Mouse (Mus musculus) midbrain, embryonic 16.5 days (tissue): Measurements from ENCODE around the gene Glis2. TPM values are rescaled to one million over a fixed set of nuclear protein-coding genes. Genes with fewer than 3 reads are reported as not detected.
A peak's percentile ranks its signal among the peaks of the same experiment; 100 is the strongest.

Experiments
- ATAC-seq: fragments of 200-750 bp; cut with Nextera tagmentation; 2 replicates; pipeline ENCODE4 v1.8.0; 2017; ENCODE audit warnings: moderate TSS enrichment
- H3K27ac ChIP-seq: fragments of 300-500 bp; sonication (generic); 2 replicates; pipeline ENCODE4 v1.5.1; 2014; ENCODE audit warnings: mild to moderate bottlenecking, low read length, mixed read lengths
- H3K27me3 ChIP-seq: fragments of 300-500 bp; sonication (generic); 2 replicates; pipeline ENCODE4 v1.6.1; 2014; ENCODE audit warnings: low read depth, low read length, mixed read lengths; ENCODE audit not compliant: control insufficient read depth, insufficient read depth
- H3K36me3 ChIP-seq: fragments of 300-500 bp; sonication (generic); 2 replicates; pipeline ENCODE4 v1.6.1; 2014; ENCODE audit warnings: mild to moderate bottlenecking, low read length, moderate library complexity, mixed read lengths; ENCODE audit not compliant: control insufficient read depth, insufficient read depth
- H3K4me1 ChIP-seq: fragments of 300-500 bp; sonication (generic); 2 replicates; pipeline ENCODE4 v1.6.1; 2014; ENCODE audit warnings: mild to moderate bottlenecking, low read length, mixed read lengths; ENCODE audit not compliant: control insufficient read depth, insufficient read depth
- H3K4me2 ChIP-seq: fragments of 300-500 bp; sonication (generic); 2 replicates; pipeline ENCODE4 v1.6.1; 2014; ENCODE audit warnings: mild to moderate bottlenecking, low read length, mixed read lengths
- H3K4me3 ChIP-seq: fragments of 300-500 bp; sonication (generic); 2 replicates; pipeline ENCODE4 v1.5.1; 2014; ENCODE audit warnings: low read depth, mild to moderate bottlenecking, low read length, moderate library complexity, mixed read lengths
- H3K9ac ChIP-seq: fragments of 300-500 bp; sonication (generic); 2 replicates; pipeline ENCODE4 v1.6.1; 2014; ENCODE audit warnings: low read depth, low read length, mixed read lengths
- H3K9me3 ChIP-seq: fragments of 300-500 bp; sonication (generic); replicated peaks from 2 replicates; pipeline ENCODE4 v1.6.1; 2014; ENCODE audit warnings: mild to moderate bottlenecking, low read length, mixed read lengths; ENCODE audit not compliant: control insufficient read depth, poor library complexity, severe bottlenecking
- WGBS: fragments of 180-500 bp; shearing (Covaris S2); extraction: QIAGEN DNeasy Blood & Tissue Kit; methylation state at CpG from one replicate; pipeline ENCODE4 v1.1.7; 2014; 5-methylcytosine and 5-hydroxymethylcytosine counted together
- polyA plus RNA-seq: library from polyadenylated mRNA; unstranded; fragments of >200 nt; fragmentation: Nextera tagmentation; extraction: Ambion mirVana; gene quantifications from 2 replicates; pipeline ENCODE4 v1.2.1, GENCODE M21; 2015

Gene Glis2
- polyA plus RNA-seq, 1 experiment from 2014 or later = 13.0 TPM

DNA sequence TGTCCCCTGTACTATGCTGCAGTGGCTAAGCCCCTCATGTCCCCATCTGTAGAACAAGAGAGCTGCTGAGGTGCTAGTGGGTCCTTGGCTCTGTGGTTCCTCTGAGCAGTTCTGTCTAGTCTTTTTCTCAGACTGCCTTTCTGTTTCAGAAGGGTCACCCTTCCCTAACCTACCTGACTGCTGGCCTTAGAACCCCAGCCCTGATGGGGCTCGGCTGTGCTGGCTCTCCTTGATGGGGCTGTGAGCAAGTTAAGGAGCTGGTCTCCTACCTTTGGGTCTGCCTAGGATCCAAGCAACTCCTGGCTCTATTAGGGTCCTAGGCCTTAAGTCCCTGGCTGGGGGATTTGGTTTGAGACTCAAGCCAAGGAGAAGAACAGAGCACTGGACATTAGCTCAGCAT lies 20.8 kb downstream of the Glis2 start:
- ATAC-seq = no peak
- H3K4me1 ChIP-seq = no peaks in the 10 kb centered on the region
- H3K4me3 ChIP-seq = no peak overlapping the region
- H3K27me3 ChIP-seq = no peaks in the 10 kb centered on the region
- H3K9ac ChIP-seq = no peak overlapping the region
- H3K4me2 ChIP-seq = no peak overlapping the region
- H3K9me3 ChIP-seq = no peaks in the 10 kb centered on the region
- WGBS = 88% methylated on average over 1 of the region's 1 CpGs
- peaks cover 28% of the 10 kb centered on the region for H3K36me3 ChIP-seq
- H3K27ac ChIP-seq = no peak overlapping the region

DNA sequence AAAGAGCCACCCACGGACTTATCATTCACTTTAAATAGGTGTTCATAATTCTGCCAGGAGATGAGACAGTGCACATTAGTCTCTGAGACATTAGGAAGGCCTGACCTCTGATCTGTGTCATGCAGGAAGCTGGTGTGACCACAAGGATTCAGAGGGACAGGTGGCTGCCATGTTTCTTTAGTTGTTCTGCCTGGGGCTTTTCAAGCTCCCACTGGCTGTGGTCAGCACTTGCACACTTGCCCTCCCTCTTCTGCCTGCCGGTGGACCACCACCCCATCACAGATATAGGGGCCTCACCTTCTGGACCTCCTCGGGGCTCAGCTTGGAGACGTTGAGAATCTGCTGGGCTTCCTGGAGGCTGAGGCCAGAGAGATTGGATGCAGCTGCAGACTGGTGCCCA lies 22.3 kb downstream of the Glis2 start:
- no peak overlapping the region for H3K4me2 ChIP-seq
- ATAC-seq = no peak
- no peak overlapping the region for H3K4me3 ChIP-seq
- H3K9ac ChIP-seq = no peak overlapping the region
- WGBS = 78% methylated on average over 4 of the region's 4 CpGs
- H3K9me3 ChIP-seq = no peaks in the 10 kb centered on the region
- no peaks in the 10 kb centered on the region for H3K4me1 ChIP-seq
- peaks cover 22% of the 10 kb centered on the region for H3K36me3 ChIP-seq
- H3K27me3 ChIP-seq = no peaks in the 10 kb centered on the region
- no peak overlapping the region for H3K27ac ChIP-seq

DNA sequence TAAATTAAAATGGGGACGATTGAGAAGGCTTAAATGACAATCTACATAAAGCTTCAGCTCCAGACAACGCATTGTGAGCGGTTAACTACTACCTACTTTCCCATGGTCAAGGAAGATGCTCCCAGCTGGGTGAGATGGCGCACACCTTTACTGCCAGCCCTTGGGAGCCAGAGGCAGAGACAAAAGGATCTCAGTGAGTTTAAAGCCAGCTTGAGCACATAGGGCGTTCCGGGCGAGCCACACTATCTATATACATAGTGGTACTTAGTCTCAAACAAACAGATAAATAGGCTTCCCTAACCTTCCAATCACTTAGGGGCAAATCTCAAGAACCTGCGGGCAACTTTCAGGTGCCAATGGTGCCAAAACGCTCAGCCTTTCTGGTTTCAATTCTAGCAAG lies 29.6 kb downstream of the Glis2 start:
- H3K9ac ChIP-seq = peak overlapping the region; percentile 92

DNA sequence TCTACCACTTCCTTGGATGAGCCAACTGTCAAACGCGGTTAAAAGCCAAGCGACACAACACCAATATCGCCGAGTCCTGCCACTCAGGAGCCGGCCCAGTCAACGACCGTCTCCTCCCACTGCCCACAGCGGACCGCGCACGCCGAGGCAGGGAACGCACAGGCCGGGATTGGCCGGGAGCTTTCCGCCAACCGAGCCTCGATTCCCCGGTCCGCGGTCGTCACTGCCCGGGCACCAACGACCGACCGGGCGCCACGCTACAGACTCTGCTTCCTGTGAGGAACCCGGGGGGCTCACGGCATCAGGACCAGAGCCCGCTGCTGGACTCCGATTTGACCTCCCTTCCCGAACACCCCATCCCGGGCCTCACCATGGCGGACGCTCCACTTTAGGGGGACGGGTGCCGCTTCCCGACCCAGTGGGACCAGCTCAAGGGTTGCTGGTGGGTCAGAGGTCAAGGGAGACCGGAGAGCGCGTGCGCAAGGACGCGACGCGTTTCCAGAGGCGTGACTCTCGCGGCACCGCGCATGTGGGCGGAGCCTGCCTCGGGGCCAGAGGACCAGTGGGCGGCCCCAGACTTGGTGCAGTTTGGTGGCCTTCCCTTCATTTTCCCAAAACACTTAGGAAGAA lies 30.1 kb downstream of the Glis2 start, which contains the start of gene Pam16:
TSS of gene Pam16 (minus strand) at position 508 of the 630 bp plus-strand sequence.
- Histone ChIP-seq H3K4me3 (peak within 1 kb of the TSS; percentile 74), H3K27me3 (no peaks in the 10 kb centered on the region), H3K36me3 (0 out of 2 replicates have a peak, but pooled peaks cover 3% of the 10 kb centered on the region), H3K9me3 (no peaks in the 10 kb centered on the region), H3K4me2 (peak within 1 kb of the TSS; percentile 78), H3K4me1 (peaks cover 13% of the 10 kb centered on the region), H3K9ac (peak within 1 kb of the TSS; percentile 92), H3K27ac (peak within 1 kb of the TSS; percentile 85)
- under 1% methylated on average over 56 of the region's 56 CpGs for WGBS
- ATAC-seq = peak; percentile 88

More for the DNA sequence above, 29.6 kb downstream of the Glis2 start:
- ATAC-seq = 0 out of 2 replicates have a peak, but pooled peaks have one; percentile 26
- Histone ChIP-seq H3K36me3 (0 out of 2 replicates have a peak, but pooled peaks cover 3% of the 10 kb centered on the region), H3K4me2 (peak overlapping the region; percentile 78), H3K9me3 (no peaks in the 10 kb centered on the region), H3K4me1 (peaks cover 13% of the 10 kb centered on the region), H3K27me3 (no peaks in the 10 kb centered on the region), H3K27ac (peak overlapping the region; percentile 85), H3K4me3 (peak overlapping the region; percentile 74)
- WGBS = 8% methylated on average over 9 of the region's 9 CpGs

DNA sequence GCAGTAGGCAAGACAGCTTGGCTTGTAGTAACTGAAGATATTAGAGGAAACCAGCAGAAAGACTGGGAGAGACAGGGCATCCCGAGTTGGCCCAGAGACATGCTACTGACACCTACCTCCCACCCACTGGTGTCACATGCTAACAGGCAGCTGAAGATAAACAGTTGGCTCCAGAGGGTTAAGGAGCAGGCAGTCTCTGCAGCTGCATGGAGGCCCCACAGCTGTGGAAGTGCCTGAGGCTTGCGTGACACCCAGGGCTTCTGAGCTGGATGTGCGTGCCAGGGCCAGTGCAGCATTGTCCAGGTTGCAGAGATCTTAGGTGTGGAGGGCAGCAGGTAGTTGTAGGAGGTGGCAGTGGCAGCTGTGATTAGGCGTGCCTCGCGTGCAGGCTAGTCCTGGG lies 32.6 kb downstream of the Glis2 start:
- Histone ChIP-seq H3K4me3 (no peak overlapping the region), H3K27me3 (no peaks in the 10 kb centered on the region), H3K4me2 (no peak overlapping the region), H3K9ac (no peak overlapping the region), H3K36me3 (0 out of 2 replicates have a peak, but pooled peaks cover 3% of the 10 kb centered on the region), H3K27ac (no peak overlapping the region), H3K9me3 (no peaks in the 10 kb centered on the region), H3K4me1 (peaks cover 13% of the 10 kb centered on the region)
- ATAC-seq = no peak
- 87% methylated on average over 6 of the region's 6 CpGs for WGBS

DNA sequence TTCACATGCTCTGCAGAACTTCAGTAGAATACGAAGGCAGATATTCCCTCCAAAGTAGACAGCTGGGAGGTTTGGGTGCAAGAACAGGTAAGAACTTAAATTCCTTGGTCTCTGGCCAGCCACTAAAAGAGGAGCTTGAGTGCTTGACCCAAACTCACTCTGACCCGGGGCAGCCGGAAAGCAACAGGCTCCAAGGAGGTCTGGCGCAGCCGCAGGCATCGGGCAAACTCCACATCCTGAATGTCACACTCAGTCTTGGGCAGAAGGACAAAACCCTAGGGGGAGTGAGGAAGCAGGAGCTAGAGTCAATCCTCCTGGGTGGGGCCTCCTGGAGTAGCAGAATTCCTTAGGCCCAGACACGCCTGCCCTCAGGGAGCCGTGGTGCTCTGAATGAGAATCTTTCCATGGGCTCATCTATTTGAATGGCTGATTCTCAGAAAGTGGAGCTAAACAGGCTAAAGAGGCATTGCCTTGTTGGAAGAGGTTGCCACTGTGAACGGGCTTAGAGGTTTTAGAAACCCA lies 34.4 kb downstream of the Glis2 start:
- H3K9ac ChIP-seq = no peak overlapping the region
- H3K4me1 ChIP-seq = no peaks in the 10 kb centered on the region; the same call in 1 of the 2 replicates
- H3K27ac ChIP-seq = no peak overlapping the region
- H3K36me3 ChIP-seq = peaks cover 3% of the 10 kb centered on the region; the same call in 1 of the 2 replicates
- H3K4me2 ChIP-seq = no peak overlapping the region
- WGBS = 93% methylated on average over 9 of the region's 9 CpGs
- H3K27me3 ChIP-seq = no peaks in the 10 kb centered on the region
- no peaks in the 10 kb centered on the region for H3K9me3 ChIP-seq
- ATAC-seq = no peak
- H3K4me3 ChIP-seq = no peak overlapping the region

DNA sequence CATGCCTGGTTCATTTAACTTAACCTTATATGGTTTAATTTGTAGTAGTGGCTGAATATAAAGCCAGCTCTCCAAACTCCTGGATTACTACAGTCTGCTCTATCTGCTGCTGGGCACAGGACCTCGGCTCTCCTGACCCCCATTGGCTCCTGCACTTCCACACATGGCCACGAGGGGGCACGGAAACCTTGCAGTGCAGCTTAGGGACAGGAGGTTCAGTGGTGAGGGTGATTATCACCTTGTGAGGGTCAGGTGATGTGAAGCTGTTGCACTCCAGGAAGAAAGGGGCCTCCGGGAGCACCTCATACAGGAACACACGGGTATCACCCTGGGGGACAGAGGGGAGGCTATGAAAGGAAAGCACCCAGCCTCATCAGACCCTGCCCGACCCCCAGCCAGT lies 35.4 kb downstream of the Glis2 start:
- no peaks in the 10 kb centered on the region for H3K9me3 ChIP-seq
- H3K4me1 ChIP-seq = no peaks in the 10 kb centered on the region
- H3K4me2 ChIP-seq = no peak overlapping the region
- WGBS = 20% methylated on average over 6 of the region's 6 CpGs
- no peaks in the 10 kb centered on the region for H3K27me3 ChIP-seq
- no peak overlapping the region for H3K27ac ChIP-seq
- peaks cover 7% of the 10 kb centered on the region for H3K36me3 ChIP-seq
- no peak overlapping the region for H3K9ac ChIP-seq
- ATAC-seq = no peak
- H3K4me3 ChIP-seq = no peak overlapping the region

DNA sequence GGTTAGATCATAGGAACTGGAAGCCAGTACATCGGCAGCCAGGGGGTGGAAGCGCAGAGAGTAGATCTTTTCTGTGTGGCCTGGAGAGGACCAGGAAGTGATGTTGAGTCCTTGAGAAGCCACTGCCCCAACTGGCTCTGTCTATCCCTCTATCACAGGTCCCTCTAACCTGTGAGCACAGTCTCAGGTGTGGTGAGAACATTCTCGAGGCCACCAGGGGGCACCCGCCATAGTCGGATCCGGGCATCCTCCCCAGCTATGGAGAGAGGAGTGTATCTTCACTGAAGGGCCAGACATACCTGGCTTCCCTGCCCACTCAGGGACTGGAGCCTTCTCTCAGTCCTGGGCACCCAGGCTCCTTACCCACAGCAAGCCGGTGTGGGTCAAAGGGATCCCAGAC lies 37.5 kb downstream of the Glis2 start:
- H3K9ac ChIP-seq = no peak overlapping the region
- 43% methylated on average over 7 of the region's 7 CpGs for WGBS
- no peaks in the 10 kb centered on the region for H3K9me3 ChIP-seq
- no peak overlapping the region for H3K27ac ChIP-seq
- ATAC-seq = no peak
- peaks cover 5% of the 10 kb centered on the region for H3K36me3 ChIP-seq
- H3K4me1 ChIP-seq = no peaks in the 10 kb centered on the region
- no peak overlapping the region for H3K4me3 ChIP-seq
- no peaks in the 10 kb centered on the region for H3K27me3 ChIP-seq
- no peak overlapping the region for H3K4me2 ChIP-seq

DNA sequence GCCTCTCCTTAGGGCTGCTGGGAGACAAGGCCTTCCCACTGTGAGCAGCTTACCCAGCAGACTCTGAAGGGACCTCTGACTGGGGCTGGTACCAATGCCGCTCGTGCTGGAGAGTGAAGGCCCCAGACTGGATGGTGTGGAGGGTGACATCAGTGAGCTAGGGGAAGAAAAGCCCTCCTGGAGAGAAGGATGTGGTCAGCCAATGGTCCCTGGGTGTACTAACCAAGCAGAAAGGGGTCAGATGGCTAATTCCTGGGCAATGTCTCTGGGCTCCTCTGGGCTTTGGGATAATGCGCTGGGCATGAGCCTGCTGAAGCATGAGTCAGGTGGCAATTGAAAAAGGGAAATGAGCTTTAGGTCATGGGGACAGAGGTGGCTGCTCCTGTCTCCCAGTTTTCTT lies 39.1 kb downstream of the Glis2 start:
- Histone ChIP-seq H3K4me2 (no peak overlapping the region), H3K27me3 (no peaks in the 10 kb centered on the region), H3K4me1 (no peaks in the 10 kb centered on the region), H3K9ac (no peak overlapping the region), H3K4me3 (no peak overlapping the region), H3K36me3 (peaks cover 4% of the 10 kb centered on the region), H3K27ac (no peak overlapping the region), H3K9me3 (no peaks in the 10 kb centered on the region)
- 92% methylated on average over 3 of the region's 3 CpGs for WGBS
- no peak for ATAC-seq
